Mouse (Mus musculus) left cerebral cortex, adult 18-20 months (tissue): ENCODE data around the gene Hbp1. TPM values are rescaled to one million over a fixed set of nuclear protein-coding genes. Genes with fewer than 3 reads are reported as not detected.
A peak's percentile ranks its signal among the peaks of the same experiment; 100 is the strongest.

ENCODE experiments used
- DNase-seq, 2 experiments: peaks; one replicate each; pipeline ENCODE4 v3.0.0; 2021 to 2022; ENCODE audit warnings: low spot score in 2 of 2, mixed read lengths in 1 of 2
- long read RNA-seq, 2 experiments: library from polyadenylated mRNA; stranded (forward); transcript quantifications; one replicate each; pipeline ENCODE4 v2.0.0; 2021
- total RNA-seq, 2 experiments: library from RNA; stranded (reverse); gene quantifications; 2 replicates each; pipeline ENCODE4 v1.2.3; 2021

Gene Hbp1
- total RNA-seq: 10 to 100 TPM; 20.9 to 21.2 TPM
- long read RNA-seq, experiment 1, transcript Hbp1-202 (11 exons, 3,142 nt): major isoform, 11 of 15 reads
- long read RNA-seq, experiment 1, partial matches to known transcripts: 4 of 15 reads
- long read RNA-seq, experiment 1, other reads (novel, unspliced or antisense): 0 of 15 reads
- long read RNA-seq, experiment 2, transcript Hbp1-202 (11 exons, 3,142 nt): major isoform, 10 of 13 reads
- long read RNA-seq, experiment 2, partial matches to known transcripts: 0 of 13 reads
- long read RNA-seq, experiment 2, other reads (novel, unspliced or antisense): 1 of 13 reads

DNA sequence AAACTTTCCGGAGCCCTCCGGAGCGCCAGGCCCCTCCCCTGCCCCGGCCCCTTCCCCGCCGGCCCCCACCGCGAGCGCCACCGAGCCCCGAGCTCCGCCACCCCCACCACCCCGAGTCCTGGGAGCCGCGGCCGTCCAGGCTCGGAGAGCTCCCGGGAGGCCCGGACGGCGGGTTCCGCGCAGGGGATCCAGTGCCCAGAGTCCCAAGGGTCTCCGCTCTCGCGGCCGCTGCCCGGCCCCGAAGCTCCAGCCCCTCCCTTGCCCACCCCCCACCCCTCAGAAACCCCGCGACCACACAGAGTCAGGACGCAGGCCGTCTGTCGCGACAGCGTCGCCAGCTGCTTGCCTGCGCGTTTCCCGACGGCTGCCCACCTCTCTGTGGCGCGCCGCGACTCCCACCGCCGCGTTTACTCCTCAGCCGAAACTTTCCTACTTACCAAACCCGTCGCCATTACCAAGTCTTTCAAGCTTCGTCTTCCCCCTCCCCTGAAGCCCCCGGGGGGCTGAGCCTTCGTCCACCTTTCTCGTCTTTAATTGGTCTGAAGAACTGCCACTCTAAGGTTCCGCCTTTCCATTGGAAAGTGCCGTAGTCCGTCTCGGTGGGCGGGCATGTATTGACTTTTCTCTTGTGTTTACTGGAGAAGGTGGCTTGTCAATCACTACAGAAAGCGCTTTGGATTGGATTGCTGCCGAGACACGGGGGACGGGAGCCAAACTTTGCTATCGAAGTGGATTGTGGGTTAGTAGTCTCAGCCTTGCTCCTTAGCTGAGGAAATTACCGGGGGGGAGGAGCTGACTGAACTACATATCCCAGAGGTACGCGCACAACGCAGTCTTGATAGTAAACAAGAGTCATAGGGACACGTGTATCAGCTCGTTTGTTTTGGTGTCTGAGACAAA is at the start of gene Hbp1:
Hbp1 (minus strand) TSS at position 777 of the 900 bp plus-strand sequence.
- peak; percentile 98 to 99 for DNase-seq

DNA sequence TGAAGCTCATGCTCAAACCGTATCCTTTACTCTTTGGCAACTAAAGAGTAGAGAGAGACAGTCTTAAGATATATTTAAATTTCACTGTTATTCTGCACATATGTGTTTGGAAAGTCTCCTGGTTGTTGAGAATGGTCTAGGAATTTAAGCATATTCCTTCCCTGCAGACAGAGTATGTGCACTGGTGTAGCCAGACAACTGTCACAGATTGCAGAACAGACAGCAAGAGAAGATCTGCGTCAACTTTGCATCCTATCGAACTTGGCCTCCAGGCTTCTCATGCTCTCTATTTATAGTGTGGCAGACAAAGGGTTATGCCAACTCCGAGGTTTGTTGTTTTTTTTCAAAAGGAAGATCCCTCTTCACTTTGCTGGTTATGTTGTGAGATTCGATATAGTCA is 48.4 kb upstream of the Hbp1 start:
- DNase-seq: no peak

DNA sequence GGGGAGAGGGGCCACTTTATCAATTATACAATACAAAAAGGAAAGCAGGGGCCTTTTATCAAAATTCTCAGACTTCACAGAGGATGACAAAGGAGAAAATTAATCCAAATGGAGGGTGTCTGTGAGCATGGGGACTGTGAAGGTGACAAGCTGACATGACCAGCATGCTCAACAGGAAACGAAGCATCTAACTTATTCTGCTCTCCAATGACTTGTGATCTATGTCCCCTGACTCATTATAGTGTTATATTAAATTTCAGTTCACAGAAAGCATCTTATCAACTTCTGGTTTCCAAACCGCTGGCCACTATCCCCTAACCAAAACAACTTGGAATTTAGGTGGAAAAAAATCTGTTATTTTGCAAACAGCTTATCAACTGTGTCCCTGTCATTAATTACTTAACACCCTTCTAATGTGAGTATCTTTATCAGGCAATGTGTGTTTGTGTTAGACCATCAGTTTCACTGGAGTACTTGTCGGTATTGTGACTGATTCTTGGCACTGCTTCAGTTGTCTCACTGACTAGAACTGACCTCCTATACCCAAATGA is 47.1 kb upstream of the Hbp1 start:
- DNase-seq: no peak

DNA sequence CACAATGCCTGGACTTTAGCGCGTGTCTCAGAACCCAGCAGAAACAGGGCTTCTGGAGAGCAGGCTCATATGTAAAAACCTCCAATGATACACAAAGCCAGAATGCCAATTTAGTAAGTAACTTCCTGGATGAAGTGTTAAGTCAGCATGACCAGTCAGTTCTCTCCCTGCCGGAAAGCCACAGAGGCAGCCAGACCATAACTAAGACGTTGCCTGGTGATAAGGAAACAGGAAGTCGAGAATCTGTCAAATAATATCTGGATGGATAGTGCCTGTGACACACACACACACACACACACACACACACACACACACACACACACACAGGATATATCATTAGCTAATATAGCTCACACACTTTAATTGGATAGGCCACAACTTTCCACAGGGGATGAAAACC is 46.5 kb upstream of the Hbp1 start:
- DNase-seq: no peak

DNA sequence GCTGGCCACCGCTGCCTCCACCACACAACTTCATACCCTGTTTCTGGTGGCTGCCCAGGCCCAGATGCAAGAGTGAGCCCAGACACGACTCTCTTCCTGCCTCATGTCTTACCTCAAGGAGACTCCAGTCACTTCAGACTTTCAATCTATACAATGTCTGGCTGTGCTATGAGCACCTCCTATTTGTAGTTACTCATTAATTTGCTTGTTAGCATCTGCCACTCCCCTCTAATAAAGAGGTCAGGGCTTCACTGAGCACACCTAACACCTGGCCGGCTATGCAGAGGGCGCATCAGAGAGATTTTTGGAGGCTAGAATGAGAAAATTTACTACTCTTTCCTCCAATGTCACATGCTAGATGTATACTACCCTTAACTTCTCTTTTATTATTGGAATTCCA is 40.2 kb upstream of the Hbp1 start:
- DNase-seq: no peak

DNA sequence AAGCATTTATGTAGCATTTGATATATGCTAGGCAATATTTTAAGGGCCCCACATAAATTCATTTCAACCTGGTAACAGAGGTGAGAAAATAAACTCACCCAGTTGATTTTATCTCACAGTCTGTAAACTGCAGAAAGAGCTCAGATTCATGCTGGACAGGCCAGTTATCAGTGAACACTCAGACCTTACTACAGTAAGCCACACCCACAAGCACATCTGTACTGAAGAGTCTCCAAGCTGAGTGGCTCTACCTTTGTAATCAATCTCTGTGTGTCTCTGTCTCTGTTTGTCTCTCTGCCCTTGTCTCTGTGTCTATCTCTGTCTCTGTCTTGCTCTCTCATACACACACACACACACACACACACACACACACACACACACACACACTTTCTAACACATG is 39.4 kb upstream of the Hbp1 start:
- DNase-seq: no peak

DNA sequence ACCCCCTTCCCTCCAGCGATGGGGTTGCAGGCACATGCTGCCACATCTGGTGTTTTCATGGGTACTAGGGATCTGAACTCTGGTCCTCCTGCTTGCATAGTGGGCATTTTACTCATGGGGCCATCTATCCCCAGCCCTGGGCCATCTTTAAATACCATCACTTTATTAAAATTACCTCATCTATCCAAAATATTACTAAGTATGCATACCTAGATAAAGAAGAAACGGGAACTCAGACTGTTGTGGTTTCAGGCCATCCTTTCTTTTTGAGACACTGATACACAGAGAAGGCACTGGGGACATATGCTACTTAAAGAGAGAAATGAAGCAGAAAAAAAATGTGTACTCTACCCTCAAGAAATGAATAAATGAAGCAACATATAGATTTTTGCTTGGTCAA is 36.1 kb upstream of the Hbp1 start:
- no peak for DNase-seq

DNA sequence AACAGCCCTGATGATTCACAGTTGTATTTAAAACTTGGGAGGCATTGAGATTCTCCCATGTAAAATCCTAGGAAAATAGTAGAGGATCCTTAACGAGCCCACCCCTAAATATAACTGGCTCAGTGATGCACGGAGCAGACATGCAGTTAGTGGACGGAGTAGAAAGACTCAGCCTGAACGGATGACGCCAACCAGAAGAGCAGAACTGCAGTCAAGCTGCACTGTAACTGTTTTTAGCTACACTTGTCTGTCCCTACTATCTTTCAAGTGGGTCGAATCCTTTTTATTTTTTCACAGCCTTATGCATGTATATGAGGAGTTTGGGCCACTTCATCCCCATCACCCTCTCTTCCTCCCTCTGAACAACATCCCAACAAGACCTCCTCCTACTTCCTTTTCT is 35.4 kb upstream of the Hbp1 start:
- DNase-seq: peak in 1 of 2 experiments; percentile 1

DNA sequence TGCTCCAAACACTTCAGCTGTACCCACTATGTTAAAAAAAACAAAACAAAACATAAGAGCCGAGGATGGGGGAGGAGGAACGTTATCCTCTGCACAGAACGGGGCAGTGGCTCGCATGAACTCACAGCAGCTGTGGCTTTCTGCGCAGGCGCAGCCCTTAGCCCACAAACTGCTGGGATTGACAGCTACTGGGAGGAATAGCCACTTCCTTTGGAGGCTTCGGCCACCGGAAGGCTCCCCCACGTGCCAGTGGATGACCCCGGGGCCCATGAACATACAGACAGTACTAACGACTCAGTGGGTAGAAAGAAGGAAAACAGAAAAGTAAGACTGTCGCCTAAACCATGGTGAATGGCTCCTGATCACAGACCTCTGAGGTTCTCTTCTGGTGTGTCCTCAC is 34.3 kb upstream of the Hbp1 start:
- DNase-seq: peak in 1 of 2 experiments; percentile 3

DNA sequence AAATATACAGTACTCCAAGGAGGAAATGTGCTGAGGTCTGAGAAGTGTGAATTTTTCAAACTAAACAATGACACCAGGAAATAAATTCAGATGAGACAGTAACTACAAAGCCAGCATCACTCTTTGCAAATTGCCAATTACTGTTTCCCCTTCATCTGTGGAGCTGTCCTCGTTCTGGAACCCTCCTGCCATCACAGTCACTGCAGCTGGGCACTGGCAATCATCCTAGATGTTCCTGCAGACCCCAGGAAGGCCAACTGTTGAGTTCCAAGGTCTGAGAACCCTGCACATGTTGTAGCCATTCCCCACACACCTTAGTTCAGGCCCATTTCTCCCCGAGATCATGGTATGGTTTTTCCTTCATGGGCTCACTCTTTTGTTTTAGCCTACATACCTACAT is 33.9 kb upstream of the Hbp1 start:
- peak in 1 of 2 experiments; percentile 0 for DNase-seq

DNA sequence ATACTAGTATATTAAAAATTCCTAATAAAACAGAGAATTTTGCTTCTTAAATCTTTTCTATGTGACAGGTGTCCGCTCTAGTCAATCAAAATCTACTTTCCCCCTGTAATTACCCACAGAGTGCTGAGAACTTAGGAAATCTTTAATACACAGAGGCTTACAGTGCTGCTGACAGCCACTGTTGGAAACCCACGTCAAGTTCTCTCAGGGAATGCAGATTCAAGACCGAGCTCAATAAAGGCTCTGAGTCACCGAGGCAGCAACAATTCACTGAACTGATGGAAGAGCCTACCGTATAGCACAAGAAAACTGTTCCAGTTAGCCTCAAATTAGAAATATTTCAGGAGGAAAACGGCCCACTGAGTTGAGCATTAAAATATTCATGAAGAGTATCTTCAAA is 33.4 kb upstream of the Hbp1 start:
- no peak for DNase-seq

DNA sequence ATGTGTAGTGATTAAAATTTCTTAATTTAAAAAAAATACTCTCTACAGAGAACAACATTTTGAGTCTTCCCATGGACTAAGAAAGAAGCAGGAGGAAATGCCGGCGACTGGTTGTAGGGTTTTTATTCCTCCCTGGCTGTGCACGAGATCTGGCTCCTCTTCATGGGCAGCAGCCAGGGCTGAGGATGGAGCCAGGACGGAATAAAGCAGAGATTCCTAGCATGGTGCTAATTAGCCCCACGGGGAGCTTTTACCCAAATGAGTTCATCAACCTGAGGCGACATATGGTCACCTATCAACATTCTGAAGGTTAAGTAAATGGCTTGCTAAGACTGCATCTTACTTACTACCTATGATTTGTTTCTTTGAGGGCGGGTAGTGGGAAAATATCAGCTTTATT is 32.9 kb upstream of the Hbp1 start:
- DNase-seq: no peak

DNA sequence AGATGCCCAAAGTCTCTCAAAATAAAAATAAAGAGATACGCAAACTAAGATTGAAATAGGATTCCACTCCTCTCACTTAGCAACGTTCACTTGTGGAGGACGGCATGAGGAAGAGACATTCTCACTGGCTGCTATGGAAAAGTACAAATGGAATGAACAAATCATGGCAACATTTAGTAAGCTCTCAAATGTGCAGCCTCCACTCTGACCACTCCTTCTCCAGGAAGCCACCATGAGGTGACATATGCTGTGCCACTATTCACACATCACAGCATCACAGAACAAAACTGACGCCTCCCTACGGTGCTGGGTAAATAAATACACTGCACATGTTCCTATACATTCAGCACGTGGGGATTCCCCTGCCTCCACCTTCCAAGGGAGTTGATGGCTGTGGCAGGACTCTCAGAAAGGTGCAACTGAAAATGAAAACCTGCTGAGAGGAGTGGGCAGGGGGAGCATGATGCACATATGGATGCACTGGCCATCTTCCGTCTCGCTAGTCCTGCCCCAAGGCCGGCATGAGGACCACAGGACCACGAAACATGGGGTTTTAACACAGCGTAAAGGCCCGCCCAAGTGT is 27.4 kb upstream of the Hbp1 start:
- no peak for DNase-seq

DNA sequence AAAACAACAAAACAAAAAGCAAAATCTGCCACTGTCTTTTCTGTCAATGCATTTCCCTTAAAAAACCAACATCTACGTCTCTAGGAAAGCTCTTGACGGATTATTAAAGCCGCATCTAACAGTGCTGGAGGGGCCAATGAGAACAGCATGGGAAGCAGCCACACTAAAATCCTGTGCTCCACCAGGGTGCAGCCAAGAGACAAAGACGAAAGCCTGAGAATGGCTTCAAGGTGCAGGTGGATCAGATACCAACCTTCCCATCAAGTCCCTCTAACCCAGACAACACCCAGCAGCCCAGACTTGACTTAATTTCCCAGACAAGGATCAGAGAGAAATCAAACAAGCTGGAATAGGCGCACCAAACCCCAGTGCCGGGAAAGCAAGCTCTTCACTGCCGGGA is 26.2 kb upstream of the Hbp1 start:
- DNase-seq: no peak

DNA sequence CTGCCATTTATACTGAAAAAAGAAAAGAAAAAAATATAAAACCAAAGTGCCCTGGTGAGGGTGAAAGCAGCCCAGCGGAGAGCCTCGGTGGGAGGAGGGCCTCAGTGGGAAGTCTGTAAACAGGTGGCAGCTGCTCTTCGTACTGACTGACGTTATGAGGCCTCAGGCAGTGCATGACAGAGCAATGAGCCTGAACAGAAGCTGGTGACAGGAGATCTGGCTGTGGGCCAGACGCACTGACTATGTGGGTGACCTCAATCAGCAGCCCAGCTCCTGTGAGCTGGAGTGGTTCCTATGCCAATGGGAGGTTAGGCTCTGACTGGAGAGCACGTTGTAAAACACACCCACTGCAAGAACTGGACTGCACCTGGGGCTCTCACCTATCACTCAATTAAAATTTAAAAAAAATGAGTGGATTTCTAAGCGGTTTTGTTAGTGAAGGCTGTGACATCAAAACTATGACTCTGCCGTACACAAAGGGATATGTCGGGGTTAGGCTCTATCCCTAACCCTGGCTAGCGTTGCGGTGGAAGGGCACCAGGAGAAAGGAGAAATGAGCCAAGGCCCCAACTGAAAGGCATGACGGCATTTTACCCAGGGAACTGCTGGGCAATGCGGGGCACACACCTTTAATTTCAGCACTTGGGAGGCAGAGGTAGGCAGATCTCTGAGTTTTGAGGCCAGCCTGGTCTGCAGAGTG is 23.3 kb upstream of the Hbp1 start:
- no peak for DNase-seq

DNA sequence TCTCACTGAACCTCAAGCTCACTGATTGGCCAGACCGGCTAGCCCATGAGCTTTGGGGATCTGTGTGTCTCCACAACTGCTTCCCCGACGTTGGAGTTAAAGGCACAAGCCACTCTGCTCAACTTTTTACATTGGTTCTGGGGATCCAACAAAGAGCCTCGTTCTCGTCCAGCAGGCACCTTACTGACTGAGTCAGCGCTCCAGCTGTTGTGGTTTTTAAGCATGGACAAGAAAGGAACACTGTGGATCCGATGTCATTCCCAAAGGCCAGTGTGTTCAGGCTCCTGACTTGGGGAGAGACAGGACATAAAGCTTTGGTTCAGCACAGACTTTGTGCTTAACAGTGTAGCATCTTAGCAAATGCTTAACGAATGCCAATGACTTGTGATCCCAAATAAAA is 21.2 kb upstream of the Hbp1 start:
- no peak for DNase-seq

DNA sequence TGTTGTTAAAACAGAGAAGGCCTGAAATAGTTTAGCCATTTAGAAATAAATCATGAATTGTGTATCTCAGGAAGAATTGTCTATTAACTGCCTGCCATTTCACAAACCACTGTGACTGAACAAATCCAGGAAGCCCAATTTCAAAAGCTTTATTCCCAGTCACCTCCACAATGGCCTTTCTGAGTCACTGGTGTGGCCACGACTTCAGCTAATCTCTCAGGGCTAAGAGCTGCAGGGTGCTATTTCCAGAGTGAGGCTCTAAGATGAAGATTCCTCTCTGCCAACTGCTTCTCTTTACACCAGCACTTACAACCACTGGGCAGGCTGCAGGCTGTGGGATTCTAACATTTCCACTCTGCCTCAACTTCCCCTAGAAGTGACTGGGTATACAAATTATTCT is 18.8 kb upstream of the Hbp1 start:
- DNase-seq: no peak

DNA sequence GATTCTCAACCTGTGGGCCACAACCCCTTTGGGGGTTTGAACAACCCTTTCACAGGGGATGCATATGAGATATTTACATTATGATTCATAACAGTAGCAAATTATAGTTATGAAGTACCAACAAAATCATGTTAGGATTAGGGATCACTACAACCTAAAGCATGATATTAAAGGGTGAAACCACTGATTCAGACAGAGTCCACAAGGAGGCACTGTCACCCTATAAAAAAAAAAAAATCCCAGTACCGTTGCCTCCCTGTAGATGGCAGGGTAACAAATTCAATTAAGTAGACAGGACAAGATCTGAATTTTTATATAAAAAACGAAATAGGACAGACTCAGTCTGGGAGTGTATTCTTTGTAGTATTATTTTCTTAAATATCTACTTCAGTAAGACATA is 17.2 kb upstream of the Hbp1 start:
- DNase-seq: peak in 1 of 2 experiments; percentile 33

DNA sequence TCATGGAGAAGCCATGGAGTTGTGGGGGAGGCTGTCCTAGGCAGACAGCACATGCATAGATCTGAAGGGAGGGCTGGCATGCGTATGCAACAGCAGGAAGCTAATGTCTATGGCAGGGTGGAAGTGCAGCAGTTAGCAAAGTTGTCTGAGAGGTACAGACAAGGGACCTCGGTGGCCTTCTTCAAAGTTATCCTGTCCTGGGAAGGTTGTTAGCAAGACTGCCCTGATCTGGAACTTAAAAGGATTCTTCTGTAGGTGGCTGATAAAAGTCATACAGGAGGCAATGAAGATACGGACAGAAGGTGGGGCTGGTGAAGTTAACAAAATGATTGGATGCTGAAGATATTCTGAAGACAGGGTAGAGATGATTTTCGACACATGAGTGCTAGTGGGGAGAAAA is 16.1 kb upstream of the Hbp1 start:
- DNase-seq: no peak

DNA sequence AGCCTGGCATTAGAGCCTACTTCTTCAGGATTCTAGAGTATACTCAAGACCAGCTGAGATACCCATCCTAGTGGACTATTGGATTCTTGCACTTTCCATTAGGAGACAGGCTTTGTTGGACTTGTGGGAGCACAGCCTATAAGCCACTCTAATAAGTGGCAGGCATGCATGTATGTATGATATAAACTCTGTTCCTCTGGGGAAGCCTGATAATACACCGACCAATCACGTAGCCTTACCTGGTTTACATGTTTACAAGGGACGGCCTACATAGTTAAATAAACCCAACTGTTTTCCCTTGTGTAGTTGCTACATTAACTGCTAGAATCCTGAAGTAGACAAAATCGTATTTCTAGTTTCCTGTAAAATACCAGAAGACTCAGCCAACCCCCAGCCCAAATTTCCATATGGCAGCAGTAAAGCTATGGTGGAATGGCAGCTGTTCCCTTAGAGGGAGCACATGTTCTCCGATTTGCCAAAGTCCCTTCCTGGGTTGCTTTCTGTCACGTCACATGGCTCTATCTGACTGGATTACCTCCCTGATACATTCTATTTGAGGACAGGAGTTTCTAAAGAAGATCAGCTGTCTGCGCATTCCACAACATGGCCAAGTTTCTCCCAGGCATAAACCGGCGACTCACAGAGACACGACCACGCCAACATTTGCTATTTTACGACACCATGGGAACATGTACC is 15.3 kb upstream of the Hbp1 start:
- no peak for DNase-seq

DNA sequence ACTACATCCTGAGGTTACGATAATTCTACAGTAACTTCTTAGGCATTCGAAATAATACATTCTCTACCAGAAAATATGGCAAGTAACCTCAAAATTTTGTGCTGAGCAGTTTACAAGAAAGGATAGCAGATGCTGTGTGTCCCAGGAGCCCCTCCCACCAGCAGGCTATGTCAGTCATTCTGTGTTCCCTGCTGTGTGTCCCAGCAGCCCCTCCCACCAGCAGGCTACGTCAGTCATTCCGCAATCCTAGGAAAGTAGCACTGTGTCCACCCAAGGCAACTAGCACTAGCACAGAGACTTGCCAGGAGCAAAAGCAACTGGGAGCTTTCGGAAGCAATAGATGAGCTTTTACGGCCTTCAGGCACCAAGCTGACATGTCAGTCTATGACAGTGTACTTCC is 13.7 kb upstream of the Hbp1 start:
- no peak for DNase-seq
